Mouse (Mus musculus) bone marrow macrophage, adult 2 months (primary cell): ENCODE results near the gene Def6. TPM values are rescaled to one million over a fixed set of nuclear protein-coding genes. Genes with fewer than 3 reads are reported as not detected.
A peak's percentile ranks its signal among the peaks of the same experiment; 100 is the strongest.

ENCODE experiments used
- H3K27ac ChIP-seq: 2 replicates; pipeline ENCODE4 v1.5.1; 2012; ENCODE audit warnings: low read depth, low read length; ENCODE audit not compliant: insufficient read depth
- H3K4me1 ChIP-seq: 2 replicates; pipeline ENCODE4 v1.6.1; 2012; ENCODE audit warnings: low read length; ENCODE audit not compliant: control insufficient read depth, insufficient read depth
- H3K4me3 ChIP-seq: 2 replicates; pipeline ENCODE4 v1.5.1; 2012; ENCODE audit warnings: mild to moderate bottlenecking, low read length, moderate library complexity; ENCODE audit not compliant: insufficient read depth
- CTCF ChIP-seq: IDR thresholded peaks from 2 replicates; pipeline ENCODE4 v1.5.1; 2012; ENCODE audit warnings: low read depth, mild to moderate bottlenecking, low read length, moderate library complexity
- POLR2A ChIP-seq: IDR thresholded peaks from 2 replicates; pipeline ENCODE4 v1.6.1; 2012; ENCODE audit warnings: mild to moderate bottlenecking, low read depth, low read length, borderline replicate concordance
- polyA plus RNA-seq: library from polyadenylated mRNA; stranded (reverse); fragments of >200 nt; gene quantifications from 2 replicates; pipeline ENCODE4 v1.2.4, GENCODE M21; 2012; ENCODE audit not compliant: missing spikeins, insufficient read depth, insufficient read length

Gene Def6
- polyA plus RNA-seq = 41.4 and 44.7 TPM in 2 replicates

DNA sequence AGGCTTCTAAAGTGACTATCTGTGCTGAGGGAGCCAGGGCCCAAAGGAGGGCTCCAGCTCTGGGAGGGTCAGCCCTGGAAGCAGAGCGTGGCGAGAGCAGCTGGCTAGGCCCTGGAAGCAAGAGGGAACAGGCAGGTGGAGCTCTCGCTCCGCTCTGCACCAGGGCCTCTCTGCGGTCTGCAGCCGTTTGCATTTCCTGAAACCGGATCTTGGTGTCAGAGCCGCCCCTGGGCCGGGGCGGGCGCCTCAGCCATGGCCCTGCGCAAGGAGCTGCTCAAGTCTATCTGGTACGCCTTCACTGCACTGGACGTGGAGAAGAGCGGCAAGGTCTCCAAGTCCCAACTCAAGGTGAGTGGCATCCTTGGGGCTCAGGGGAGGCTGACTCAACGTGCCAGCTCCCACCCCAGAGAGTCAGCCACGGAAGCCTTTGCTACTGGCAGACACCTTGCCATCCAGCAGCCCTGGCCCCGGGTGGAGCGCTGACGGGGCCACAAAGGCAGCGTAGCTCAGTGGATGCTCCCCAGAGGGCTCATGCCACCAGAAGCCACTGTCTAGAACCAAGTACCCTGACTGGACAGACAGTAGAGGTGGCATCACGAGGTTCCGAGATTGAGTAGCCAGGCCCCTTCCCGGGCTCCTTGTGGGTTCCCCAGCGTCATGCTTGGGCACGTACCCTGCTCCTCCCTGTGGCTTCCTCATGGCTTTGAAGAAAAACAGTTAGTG is at the start of gene Def6:
Gene Def6 (plus strand): TSS at position 188 of the 723 bp plus-strand sequence.
- no peak for TF ChIP-seq CTCF
- no peak for TF ChIP-seq POLR2A
- Histone ChIP-seq H3K27ac (peak within 1 kb of the TSS; percentile 81), H3K4me3 (peak within 1 kb of the TSS; percentile 72), H3K4me1 (peaks cover 25% of the 10 kb centered on the region)

DNA sequence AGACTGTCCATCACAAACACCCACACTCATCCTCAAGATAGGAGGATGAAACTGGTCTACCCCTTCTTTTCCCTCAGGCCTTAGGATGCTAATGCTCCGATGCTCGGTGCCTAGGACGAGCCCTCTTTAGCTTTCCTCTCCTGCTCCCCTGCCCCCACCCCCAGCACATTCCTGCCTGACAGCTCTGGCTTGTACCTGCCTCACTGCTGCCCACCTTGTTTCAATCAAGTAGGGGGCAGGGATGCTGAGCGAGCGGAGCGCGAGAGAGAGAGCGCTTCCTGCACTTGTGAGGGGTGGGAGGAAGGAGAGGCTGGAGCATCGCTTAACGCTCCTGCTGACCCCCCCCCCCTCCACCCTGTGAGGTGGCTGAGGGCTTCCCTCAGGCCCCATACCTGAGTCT is 47.2 kb upstream of the Def6 start:
- Histone ChIP-seq H3K4me3 (no peak overlapping the region), H3K4me1 (no peaks in the 10 kb centered on the region), H3K27ac (no peak overlapping the region)
- TF ChIP-seq CTCF (no peak), POLR2A (no peak)

DNA sequence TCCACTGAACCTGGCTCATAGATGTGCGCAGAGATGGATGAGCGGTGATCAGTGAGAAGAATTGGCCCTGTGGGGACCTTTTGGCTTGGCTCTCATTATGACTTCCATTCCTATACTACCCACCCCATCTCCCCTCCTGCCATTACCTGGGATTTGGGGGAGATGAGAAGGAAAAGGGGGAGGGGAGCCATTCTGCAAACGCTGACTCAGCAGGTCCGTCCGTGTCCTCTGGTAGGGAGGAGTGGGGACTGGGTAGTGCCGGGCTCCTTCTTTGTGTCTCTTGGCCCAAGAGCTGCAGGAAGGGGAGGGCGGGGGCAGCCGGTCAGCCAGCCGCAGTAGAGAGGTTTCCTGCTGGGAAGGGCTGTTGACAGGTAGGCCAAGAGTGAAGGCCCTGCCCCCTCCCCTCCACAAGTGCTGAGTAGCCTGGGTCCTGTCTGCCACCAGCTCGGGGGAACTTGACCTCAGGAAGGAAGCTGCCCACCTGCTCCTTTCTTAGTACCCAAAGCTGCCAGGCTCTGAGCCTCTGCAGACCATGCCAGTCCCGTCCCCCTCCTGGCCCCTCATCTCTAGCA is 46.2 kb upstream of the Def6 start:
- no peaks in the 10 kb centered on the region for H3K4me1 ChIP-seq
- no peak overlapping the region for H3K27ac ChIP-seq
- no peak overlapping the region for H3K4me3 ChIP-seq
- TF ChIP-seq POLR2A (no peak), CTCF (no peak)

- H3K4me3 ChIP-seq = no peak overlapping the region
- no peak overlapping the region for H3K27ac ChIP-seq
- H3K4me1 ChIP-seq = no peaks in the 10 kb centered on the region
- TF ChIP-seq POLR2A (no peak), CTCF (peak; percentile 89)
These were observed 43.9 kb upstream of the Def6 start for GRCm38 (mm10) chr17:28163666-28164065.

DNA sequence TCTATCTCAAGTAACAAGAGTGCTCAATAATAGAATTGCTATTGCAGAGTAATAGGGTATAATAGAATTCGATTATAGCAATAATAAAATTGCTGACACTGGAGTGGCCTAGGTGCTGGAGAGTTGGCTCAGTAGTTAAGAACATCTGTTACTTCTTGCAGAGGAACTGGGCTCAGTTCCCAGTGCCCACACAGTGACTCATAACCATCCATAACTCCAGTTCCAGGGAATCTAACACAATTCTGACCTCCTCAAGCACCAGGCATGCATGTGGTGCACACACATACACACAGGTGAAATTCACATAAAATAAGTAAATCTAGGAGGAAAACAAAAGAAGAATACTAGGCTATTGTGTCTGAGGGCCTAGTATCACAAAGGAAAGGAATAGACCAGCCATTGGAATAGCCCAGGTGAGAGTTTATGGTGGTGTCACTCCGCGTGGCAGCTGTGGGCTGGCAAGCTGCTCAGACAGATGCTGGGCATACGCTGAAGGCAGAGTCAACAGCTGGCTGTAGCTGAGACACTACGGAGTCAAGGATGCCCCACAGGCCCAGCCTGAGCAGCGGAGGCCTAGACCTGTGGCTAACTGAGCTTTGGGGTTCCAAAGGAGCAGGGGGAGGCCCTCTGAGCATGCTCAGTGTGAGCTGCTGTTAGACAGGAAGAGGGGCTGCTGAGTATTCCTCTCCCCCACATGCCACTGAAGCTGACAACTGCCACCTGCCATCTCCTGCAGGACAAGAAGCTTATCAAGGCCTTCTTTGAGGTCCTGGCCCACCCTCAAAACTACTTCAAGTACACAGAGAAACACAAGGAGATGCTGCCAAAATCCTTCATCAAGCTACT is 36.9 kb upstream of the Def6 start:
- H3K4me1 ChIP-seq = peaks cover 2% of the 10 kb centered on the region; the same call in 1 of the 2 replicates
- no peak overlapping the region for H3K4me3 ChIP-seq
- H3K27ac ChIP-seq = no peak overlapping the region
- TF ChIP-seq CTCF = no peak
- no peak for TF ChIP-seq POLR2A

DNA sequence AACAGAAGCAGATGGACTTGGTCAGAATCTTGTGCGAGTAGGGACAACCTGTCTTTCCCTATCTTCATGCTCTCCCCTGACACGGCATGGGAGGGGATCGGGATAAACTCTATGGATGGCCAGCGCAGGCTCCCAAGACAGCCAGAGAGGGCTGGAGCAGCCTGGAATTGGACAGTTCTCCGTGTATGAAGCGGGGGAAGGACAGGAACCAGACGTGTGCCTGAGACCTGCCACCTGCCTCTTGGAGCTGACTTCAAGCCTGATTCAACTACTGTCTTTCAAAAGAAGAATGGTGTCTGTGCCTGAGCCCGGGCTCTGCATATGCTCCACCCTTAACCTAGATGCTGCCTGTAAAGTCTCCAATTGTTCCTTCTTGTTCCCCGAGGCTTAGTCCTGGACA is 34.9 kb upstream of the Def6 start:
- no peak overlapping the region for H3K27ac ChIP-seq
- H3K4me1 ChIP-seq = peaks cover 4% of the 10 kb centered on the region; the same call in 1 of the 2 replicates
- no peak overlapping the region for H3K4me3 ChIP-seq
- TF ChIP-seq CTCF (no peak), POLR2A (no peak)

DNA sequence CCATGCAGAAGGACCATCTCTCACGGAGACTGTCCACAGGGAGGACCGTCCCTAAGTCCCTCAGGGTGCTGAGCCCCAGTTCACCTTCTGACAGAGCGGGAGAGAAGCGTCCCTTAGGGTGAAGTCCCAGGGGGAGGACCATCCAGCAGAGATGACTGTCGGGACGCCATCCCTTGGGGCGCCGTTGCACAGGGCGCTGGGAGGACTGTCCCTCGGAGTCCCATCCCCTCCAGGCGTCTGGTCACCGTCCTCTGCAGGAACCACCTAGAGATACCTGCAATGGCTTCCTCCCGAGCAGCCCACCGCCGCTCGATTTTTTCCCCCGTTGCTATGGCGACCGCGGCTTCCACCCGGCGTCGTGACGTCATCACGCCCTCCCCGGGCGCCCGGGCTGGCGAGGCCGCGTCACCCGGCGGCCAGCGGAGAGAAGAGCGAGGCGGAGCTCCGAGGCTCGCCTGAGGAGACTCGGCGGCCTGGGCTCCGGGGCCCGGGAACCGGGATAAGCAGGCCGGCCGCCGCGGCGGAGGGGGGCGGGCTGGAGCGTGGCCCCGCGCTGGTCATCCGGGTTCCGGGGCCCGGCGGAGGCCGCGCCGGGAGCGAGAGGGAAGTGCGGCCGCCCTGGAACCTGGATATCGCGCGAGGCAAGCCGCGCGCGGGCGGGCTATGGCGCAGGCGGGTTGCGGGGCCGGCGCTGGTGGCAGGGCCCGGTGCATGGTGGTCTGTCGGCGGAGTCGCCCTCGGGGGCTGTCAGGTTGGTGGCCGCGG is 30.6 kb upstream of the Def6 start, which contains the start of gene Zfp523:
Gene Zfp523 (plus strand): TSS at position 355 of the 765 bp plus-strand sequence.
- no peak for TF ChIP-seq CTCF
- Histone ChIP-seq H3K4me1 (peaks cover 20% of the 10 kb centered on the region), H3K4me3 (peak within 1 kb of the TSS; percentile 83), H3K27ac (peak within 1 kb of the TSS; percentile 57)

DNA sequence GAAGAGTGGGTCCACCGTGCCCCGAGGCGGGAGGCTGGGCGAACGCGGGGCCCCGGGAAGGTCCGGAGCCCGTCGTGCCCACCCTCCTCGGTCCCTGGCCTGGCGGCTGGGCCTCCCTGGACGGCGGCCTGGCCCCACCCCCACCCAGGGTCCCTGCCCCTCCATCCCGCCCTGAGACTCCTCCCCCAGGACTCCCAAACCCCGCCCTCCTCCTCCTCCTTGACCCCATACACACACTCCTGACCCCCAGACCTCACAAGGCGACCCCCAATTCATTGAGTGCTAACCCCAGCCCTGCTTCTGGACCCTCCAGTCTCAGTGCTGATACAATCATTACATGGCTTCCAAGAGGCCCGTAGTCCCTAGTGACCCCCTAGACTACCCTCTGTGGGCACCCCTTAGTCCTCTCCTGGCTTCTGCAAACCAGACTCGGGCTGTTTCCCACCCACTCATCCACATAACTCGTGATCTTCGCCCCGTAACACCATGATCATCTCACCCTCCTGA is 30.0 kb upstream of the Def6 start:
- TF ChIP-seq POLR2A = no peak
- no peak for TF ChIP-seq CTCF
- peaks cover 20% of the 10 kb centered on the region for H3K4me1 ChIP-seq
- H3K4me3 ChIP-seq = peak overlapping the region; percentile 83
- peak overlapping the region; percentile 57 for H3K27ac ChIP-seq

DNA sequence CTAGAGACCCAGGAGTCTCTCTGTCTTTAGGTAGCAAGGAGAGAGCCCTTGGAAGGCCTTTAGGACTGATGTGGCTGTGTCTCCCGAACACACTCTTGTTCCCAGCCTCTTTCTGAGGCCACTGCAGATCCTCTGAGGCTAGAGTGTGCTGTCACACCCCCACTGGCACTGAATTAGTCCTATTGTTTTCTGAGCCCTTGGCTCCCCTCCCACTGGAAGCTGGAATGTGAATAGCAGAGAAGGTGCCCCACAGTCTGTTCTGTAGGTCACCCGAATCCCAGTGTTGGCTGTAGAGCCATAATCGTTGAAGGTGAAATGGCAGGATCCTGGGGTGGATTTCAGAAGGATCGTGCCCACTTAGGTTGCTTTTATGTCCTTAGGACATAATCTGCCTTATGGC is 27.2 kb upstream of the Def6 start:
- TF ChIP-seq CTCF (no peak), POLR2A (no peak)
- no peak overlapping the region for H3K4me3 ChIP-seq
- H3K4me1 ChIP-seq = peaks cover 31% of the 10 kb centered on the region
- no peak overlapping the region for H3K27ac ChIP-seq
